Mouse (Mus musculus) stomach, embryonic 14.5 days (tissue): ENCODE measurements around the gene Ell3. TPM values are rescaled to one million over a fixed set of nuclear protein-coding genes. Genes with fewer than 3 reads are reported as not detected.

Experiments
- ATAC-seq: fragments of 200-750 bp; cut with Nextera tagmentation; 2 replicates; pipeline ENCODE4 v1.8.0; 2017; ENCODE audit warnings: low read depth, moderate TSS enrichment; ENCODE audit not compliant: insufficient number of reproducible peaks, insufficient read depth, low FRiP score
- H3K27ac ChIP-seq: fragments of 300-500 bp; sonication (generic); 2 replicates; pipeline ENCODE4 v1.5.1; 2014; ENCODE audit warnings: mild to moderate bottlenecking, low read length, moderate library complexity, mixed read lengths
- H3K27me3 ChIP-seq: fragments of 300-500 bp; sonication (generic); 2 replicates; pipeline ENCODE4 v1.6.1; 2014; ENCODE audit warnings: low read length, control low read depth, mixed read lengths; ENCODE audit not compliant: control insufficient read depth, insufficient read depth
- H3K36me3 ChIP-seq: fragments of 300-500 bp; sonication (generic); 2 replicates; pipeline ENCODE4 v1.6.1; 2014; ENCODE audit warnings: mild to moderate bottlenecking, control low read depth, low read length, moderate library complexity, mixed read lengths; ENCODE audit not compliant: control insufficient read depth, insufficient read depth
- H3K4me1 ChIP-seq: fragments of 300-500 bp; sonication (generic); 2 replicates; pipeline ENCODE4 v1.6.1; 2014; ENCODE audit warnings: low read length, control low read depth, mixed read lengths; ENCODE audit not compliant: control insufficient read depth, insufficient read depth
- H3K4me2 ChIP-seq: fragments of 300-500 bp; sonication (generic); replicated peaks from 2 replicates; pipeline ENCODE4 v1.6.1; 2014; ENCODE audit warnings: low read depth, low read length, control low read depth
- H3K4me3 ChIP-seq: fragments of 300-500 bp; sonication (generic); 2 replicates; pipeline ENCODE4 v1.5.1; 2014; ENCODE audit warnings: low read depth, low read length, control low read depth
- H3K9ac ChIP-seq: fragments of 300-500 bp; sonication (generic); replicated peaks from 2 replicates; pipeline ENCODE4 v1.6.1; 2014; ENCODE audit warnings: low read depth, mild to moderate bottlenecking, control low read depth, low read length, moderate library complexity, mixed read lengths
- H3K9me3 ChIP-seq: fragments of 300-500 bp; sonication (generic); 2 replicates; pipeline ENCODE4 v1.6.1; 2016; ENCODE audit warnings: low read depth, low read length, control low read depth; ENCODE audit not compliant: control insufficient read depth
- WGBS: fragments of 180-500 bp; shearing (Covaris S2); extraction: QIAGEN DNeasy Blood & Tissue Kit; methylation state at CpG from one replicate; pipeline ENCODE4 v1.1.7; 2014; 5-methylcytosine and 5-hydroxymethylcytosine counted together
- microRNA-seq: library from miRNA; unstranded; fragments of <30 nt; microRNA quantifications from one replicate; pipeline ENCODE4, GENCODE M21; 2016
- polyA plus RNA-seq: library from polyadenylated mRNA; unstranded; fragments of >200 nt; fragmentation: Nextera tagmentation; extraction: Ambion mirVana; gene quantifications from 2 replicates; pipeline ENCODE4 v1.2.1, GENCODE M21; 2014

Ell3 gene
- polyA plus RNA-seq, 1 experiment from 2014 or later: 13.7 TPM

GRCm38 (mm10) chr2:121403296-121403695 is 40.8 kb downstream of the Ell3 start:
- Histone ChIP-seq H3K27ac (no peak overlapping the region), H3K36me3 (no peaks in the 10 kb centered on the region), H3K4me1 (no peaks in the 10 kb centered on the region), H3K4me2 (no peak overlapping the region), H3K9ac (no peak overlapping the region), H3K9me3 (no peaks in the 10 kb centered on the region), H3K27me3 (no peaks in the 10 kb centered on the region), H3K4me3 (no peak overlapping the region)
- ATAC-seq: no peak

GRCm38 (mm10) chr2:121396624-121397023 is 47.5 kb downstream of the Ell3 start:
- H3K9ac ChIP-seq: no peak overlapping the region
- no peaks in the 10 kb centered on the region for H3K4me1 ChIP-seq
- no peaks in the 10 kb centered on the region for H3K9me3 ChIP-seq
- no peak for ATAC-seq
- H3K4me2 ChIP-seq: no peak overlapping the region
- no peak overlapping the region for H3K4me3 ChIP-seq
- H3K27ac ChIP-seq: no peak overlapping the region
- H3K27me3 ChIP-seq: no peaks in the 10 kb centered on the region
- 10% methylated on average over 8 of the region's 8 CpGs for WGBS
- no peaks in the 10 kb centered on the region for H3K36me3 ChIP-seq

Small RNA genes within 50 kb of the gene (microRNA-seq; reads per million reads assigned to microRNA genes)
- not detected for gene Gm22953

Other genes with a start within 250 kb of the Ell3 start
- gene Trp53bp1, start 172.9 kb downstream of the Ell3 start, polyA plus RNA-seq: 71.2 and 86.0 TPM in 2 replicates
- 10.4 and 16.1 TPM in 2 replicates for gene Map1a, start 154.7 kb downstream of the Ell3 start, polyA plus RNA-seq
- 15.4 and 18.0 TPM in 2 replicates for gene Ppip5k1, start 88.9 kb downstream of the Ell3 start, polyA plus RNA-seq
- gene Ckmt1, start 86.6 kb downstream of the Ell3 start, polyA plus RNA-seq: 43.6 and 53.7 TPM in 2 replicates
- not detected in 2 replicates for gene Strc, start 57.1 kb downstream of the Ell3 start, polyA plus RNA-seq
- gene Pdia3, start 30.5 kb downstream of the Ell3 start, polyA plus RNA-seq: 484 and 546 TPM in 2 replicates
- gene Catsper2, start 30.5 kb downstream of the Ell3 start, polyA plus RNA-seq: 2.2 and 3.0 TPM in 2 replicates
- gene Serf2, start 4.9 kb upstream of the Ell3 start, polyA plus RNA-seq: 552 and 574 TPM in 2 replicates
- gene Hypk, start 9.0 kb upstream of the Ell3 start, polyA plus RNA-seq: 89.7 and 90.8 TPM in 2 replicates
- gene Serinc4, start 12.5 kb upstream of the Ell3 start, polyA plus RNA-seq: 0.21 and 0.69 TPM in 2 replicates
- 52.8 and 53.8 TPM in 2 replicates for gene Mfap1b, start 29.8 kb upstream of the Ell3 start, polyA plus RNA-seq
- 25.1 and 27.5 TPM in 2 replicates for gene Mfap1a, start 62.4 kb upstream of the Ell3 start, polyA plus RNA-seq
- 8.6 and 9.3 TPM in 2 replicates for gene Wdr76, start 62.4 kb upstream of the Ell3 start, polyA plus RNA-seq